Mouse (Mus musculus) thymus, adult 2 months (tissue): ENCODE data around the gene Gm595.

ENCODE experiments used
- CTCF ChIP-seq: fragments of 200-500 bp; IDR thresholded peaks from 2 replicates; pipeline ENCODE4 v1.5.1; 2012; ENCODE audit warnings: mild to moderate bottlenecking, control low read depth, low read length, moderate library complexity, borderline replicate concordance; ENCODE audit not compliant: control insufficient read depth, poor library complexity, insufficient read depth; ENCODE audit errors: extremely low read depth
- POLR2A ChIP-seq: fragments of 200-500 bp; IDR thresholded peaks from 2 replicates; pipeline ENCODE4 v1.6.1; 2012; ENCODE audit warnings: mild to moderate bottlenecking, low read length, control low read depth, moderate library complexity; ENCODE audit not compliant: control insufficient read depth, poor library complexity, insufficient read depth; ENCODE audit errors: extremely low read depth

- TF ChIP-seq CTCF, result no peak
- TF ChIP-seq POLR2A, result no peak
Observed at GRCm38 (mm10) chrX:48896803-48897202, 19.3 kb upstream of the Gm595 start.
